Mouse (Mus musculus): ENCODE data around the gene Prss30. TPM values are rescaled to one million over a fixed set of nuclear protein-coding genes. Genes with fewer than 3 reads are reported as not detected.
A peak's percentile ranks its signal among the peaks of the same experiment; 100 is the strongest.

Prss30 gene
- total and polyA plus RNA-seq, 3 experiments = not detected

- no peak for TF ChIP-seq RCOR1 (IDR thresholded peaks at IDR 0.05; ENCODE audit: low read depth, low read length)
- peak; percentile 92 for TF ChIP-seq MAX (IDR thresholded peaks at IDR 0.05; ENCODE audit: low read length)
- no peak for TF ChIP-seq NELFE (IDR thresholded peaks at IDR 0.05; ENCODE audit: low read depth, low read length)
- no peak for TF ChIP-seq ZKSCAN1 (IDR thresholded peaks at IDR 0.05; ENCODE audit: low read depth, low read length)
- no peak for TF ChIP-seq CHD2 (IDR thresholded peaks at IDR 0.05; ENCODE audit: low read length)
Measured at GRCm38 (mm10) chr17:23993559-23994428, 13.4 kb upstream of the Prss30 start (continued).

GRCm38 (mm10) chr17:23992789-23993553, 12.6 kb upstream of the Prss30 start:
- TF ChIP-seq MAFK (IDR thresholded peaks at IDR 0.05; ENCODE audit: borderline replicate concordance, low read depth, low read length) = no peak
- TF ChIP-seq POLR2A (IDR thresholded peaks at IDR 0.05; ENCODE audit: control insufficient read depth in 1 of 2, insufficient read depth in 1 of 2, low read depth in 1 of 2, low read length in 2 of 2, poor library complexity in 1 of 2) = no peak
- TF ChIP-seq SIN3A (IDR thresholded peaks at IDR 0.05; ENCODE audit: low read length) = no peak
- no peak for TF ChIP-seq JUND (IDR thresholded peaks at IDR 0.05; ENCODE audit: low read depth, low read length)
- TF ChIP-seq RCOR1 (IDR thresholded peaks at IDR 0.05; ENCODE audit: low read depth, low read length) = no peak
- no peak for TF ChIP-seq POLR2AphosphoS5 (IDR thresholded peaks at IDR 0.05; ENCODE audit: borderline replicate concordance, low read depth, low read length)
- no peak for TF ChIP-seq TAL1 (IDR thresholded peaks at IDR 0.05; ENCODE audit: low read length)
- TF ChIP-seq EP300 (IDR thresholded peaks at IDR 0.05; ENCODE audit: low read depth in 1 of 2, low read length in 2 of 2) = no peak
- no peak for TF ChIP-seq MXI1 (IDR thresholded peaks at IDR 0.05; ENCODE audit: low read depth, low read length)
- TF ChIP-seq MAZ (IDR thresholded peaks at IDR 0.05; ENCODE audit: low read depth, low read length) = no peak
- TF ChIP-seq POLR2AphosphoS2 (IDR thresholded peaks at IDR 0.05; ENCODE audit: low read length) = no peak
- Histone ChIP-seq H3K79me2 (ENCODE audit: control insufficient read depth, insufficient read depth, low read length, poor library complexity) (no peaks in the 10 kb centered on the region), H3K4me1 (ENCODE audit: control insufficient read depth in 1 of 2, insufficient read depth in 2 of 2, low read length in 2 of 2) (peaks cover 0 to 3% of the 10 kb centered on the region in 2 experiments; a peak in 1 of 4 replicates), H3K9ac (ENCODE audit: control insufficient read depth, low read depth, low read length, poor library complexity, severe bottlenecking) (peak overlapping the region; percentile 50), H3K36me3 (ENCODE audit: control insufficient read depth in 1 of 2, insufficient read depth in 2 of 2, low read length in 2 of 2) (no peaks in the 10 kb centered on the region), H3K27me3 (ENCODE audit: control insufficient read depth in 1 of 2, insufficient read depth in 2 of 2, low read length in 2 of 2) (peaks cover 2 to 7% of the 10 kb centered on the region in 2 experiments; a peak in 3 of 4 replicates), H3K27ac (ENCODE audit: control insufficient read depth, low read depth, low read length) (no peak overlapping the region), H3K9me3 (replicated peaks; ENCODE audit: insufficient read depth, low read length) (no peaks in the 10 kb centered on the region), H3K4me3 (ENCODE audit: control insufficient read depth in 1 of 2, insufficient read depth in 1 of 2, low read depth in 2 of 2, low read length in 2 of 2) (peak overlapping the region; percentile 7 to 39; a peak in 3 of 4 replicates)
- no peak for DNase-seq (ENCODE audit: low read depth, low spot score)

GRCm38 (mm10) chr17:23989802-23990201, 9.4 kb upstream of the Prss30 start:
- Histone ChIP-seq H3K9me3 (replicated peaks; ENCODE audit: insufficient read depth, low read length) (no peaks in the 10 kb centered on the region), H3K4me1 (ENCODE audit: control insufficient read depth in 1 of 2, insufficient read depth in 2 of 2, low read length in 2 of 2) (peaks cover 0 to 3% of the 10 kb centered on the region in 2 experiments; a peak in 1 of 4 replicates), H3K4me3 (ENCODE audit: control insufficient read depth in 1 of 2, insufficient read depth in 1 of 2, low read depth in 2 of 2, low read length in 2 of 2) (no peak overlapping the region), H3K36me3 (ENCODE audit: control insufficient read depth in 1 of 2, insufficient read depth in 2 of 2, low read length in 2 of 2) (no peaks in the 10 kb centered on the region), H3K79me2 (ENCODE audit: control insufficient read depth, insufficient read depth, low read length, poor library complexity) (no peaks in the 10 kb centered on the region), H3K9ac (ENCODE audit: control insufficient read depth, low read depth, low read length, poor library complexity, severe bottlenecking) (no peak overlapping the region), H3K27ac (ENCODE audit: control insufficient read depth, low read depth, low read length) (no peak overlapping the region), H3K27me3 (ENCODE audit: control insufficient read depth in 1 of 2, insufficient read depth in 2 of 2, low read length in 2 of 2) (peaks cover 8 to 16% of the 10 kb centered on the region in 2 experiments; a peak in 3 of 4 replicates)
- DNase-seq (ENCODE audit: low read depth, low spot score) = no peak
- TF ChIP-seq CHD2 (IDR thresholded peaks at IDR 0.05; ENCODE audit: low read length) = no peak

Data from MEL (cell line).